Mouse (Mus musculus): ENCODE measurements at regions not wholly inside any gene's neighbourhood (a gene's known extent, or its start where the extent isn't known, plus 50 kb on each side); places are given as distances from the start of the nearest gene placed in this dataset.
"Not testable (repeated sequence)": the region's sequence is repeated elsewhere in the genome, so short reads cannot be mapped to it uniquely, and the experiment has no call there.

DNA sequence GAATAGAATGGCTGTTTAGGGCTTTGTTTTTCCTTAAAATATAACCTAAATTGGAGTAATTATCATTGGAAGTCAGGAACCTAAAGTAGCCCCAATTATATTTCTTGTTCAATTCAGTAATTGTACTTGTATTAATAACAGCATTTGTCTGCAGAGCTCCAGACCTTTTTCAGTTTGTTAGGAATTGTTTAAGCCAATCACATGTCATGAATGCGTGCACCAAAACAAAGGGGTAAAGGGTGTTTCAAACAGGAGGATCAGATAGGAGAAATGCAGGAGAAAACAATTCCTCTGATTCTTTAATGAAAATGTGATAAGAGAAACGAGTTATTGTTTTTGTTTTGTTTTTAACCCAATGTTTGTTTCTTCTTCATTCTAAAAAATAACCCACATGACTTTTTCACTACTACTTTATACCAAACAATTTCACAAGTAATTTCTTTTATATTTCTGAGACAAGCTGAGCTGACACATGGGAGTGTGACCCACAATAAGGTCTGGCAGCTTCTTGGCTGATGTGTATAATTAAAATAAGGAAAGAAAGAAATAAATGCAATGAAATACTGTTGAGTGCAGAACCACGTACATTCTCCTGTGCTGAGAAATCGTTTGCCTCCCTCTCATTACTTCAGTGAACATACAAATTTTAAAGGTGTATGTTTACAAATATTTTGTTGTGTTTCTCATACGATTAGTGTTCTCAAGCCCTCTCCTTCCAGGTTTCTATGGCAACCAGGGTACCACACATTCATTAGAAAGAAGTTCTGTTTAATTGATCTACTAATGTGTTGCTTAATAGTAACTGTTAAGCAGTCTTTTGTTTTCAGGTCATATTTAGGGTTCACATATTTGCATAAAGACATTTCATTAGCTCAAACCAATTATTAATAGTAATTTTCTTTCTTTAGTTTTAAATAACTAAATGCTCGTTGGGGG lies 397.7 kb downstream of the Isl1 start:
- no peak for DNase-seq

DNA sequence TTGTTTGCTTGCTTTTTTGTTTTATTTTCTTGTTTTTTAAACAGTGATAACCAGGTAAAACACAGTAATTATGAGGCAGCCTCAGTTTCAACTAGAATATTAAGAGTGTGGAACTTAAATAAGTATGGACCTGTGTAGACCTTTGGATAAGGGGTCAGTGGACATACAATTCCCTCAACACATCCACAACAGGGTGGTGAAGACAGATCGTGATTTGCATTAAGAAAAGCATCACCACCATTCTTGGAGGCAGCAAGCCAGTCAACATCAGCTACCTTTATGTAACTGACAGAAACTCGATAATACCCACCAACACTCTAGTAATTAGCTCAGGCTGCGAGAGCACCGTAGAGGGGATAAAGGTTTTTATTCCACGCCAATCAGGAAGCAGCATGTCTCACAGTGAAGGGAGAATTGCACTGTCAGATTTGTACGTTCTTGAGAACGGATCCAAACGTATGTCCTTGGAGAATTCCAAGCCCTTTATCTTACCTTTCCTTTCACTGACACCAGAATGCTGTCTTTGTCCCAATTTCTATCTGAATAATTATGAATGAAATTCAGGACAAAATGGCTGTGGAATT lies 398.5 kb downstream of the Isl1 start:
- DNase-seq = no peak

- DNase-seq = no peak
Measured at GRCm38 (mm10) chr13:115880616-115881015, 428.9 kb downstream of the Isl1 start.

- no peak for DNase-seq
Measured at GRCm38 (mm10) chr13:115860480-115860879, 449.0 kb downstream of the Isl1 start.

DNA sequence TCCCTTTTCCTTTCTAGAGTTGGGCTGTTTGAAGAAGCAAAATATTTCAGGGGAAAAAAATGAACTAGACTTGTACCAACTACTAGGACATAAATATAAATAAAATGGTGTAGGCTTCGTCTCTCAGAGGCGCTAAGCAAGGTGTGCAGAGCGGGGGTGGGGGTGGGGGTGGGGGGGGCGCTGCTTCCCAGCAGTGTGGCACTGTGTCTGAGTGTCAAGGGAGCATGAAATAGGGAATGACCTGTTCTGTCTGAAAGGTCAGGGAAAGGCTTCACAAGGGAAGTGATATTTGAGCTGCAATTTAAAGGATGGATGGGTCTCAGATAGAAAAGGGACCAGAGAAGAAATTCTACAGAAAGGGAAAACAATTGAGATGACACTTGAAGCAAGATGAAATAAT lies 452.9 kb downstream of the Isl1 start:
- no peak for DNase-seq

- no peak for DNase-seq
Measured at GRCm38 (mm10) chr13:115852689-115853356, 456.7 kb downstream of the Isl1 start.

DNA sequence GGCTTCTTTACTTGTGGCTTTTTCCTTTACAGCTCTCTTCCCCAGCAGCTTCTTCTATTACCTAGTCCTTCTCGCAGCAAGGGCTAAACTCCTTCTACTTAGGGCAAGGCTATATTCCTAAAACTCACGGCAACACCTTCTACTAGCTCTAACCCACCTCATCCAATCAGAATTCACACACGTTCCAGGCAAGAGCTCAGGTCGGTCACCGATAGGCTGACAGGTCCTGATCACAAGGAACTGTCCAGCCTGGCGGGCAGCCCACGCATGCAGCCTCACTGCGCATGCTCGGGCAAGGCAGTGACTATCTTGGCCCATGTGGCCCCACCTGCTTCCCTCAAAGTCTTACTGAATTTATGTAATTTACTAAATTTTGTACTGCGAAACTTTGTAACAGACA lies 466.4 kb downstream of the Isl1 start:
- DNase-seq = peak in 1 of 2 experiments; percentile 1

- no peak for DNase-seq
Measured at GRCm38 (mm10) chr13:115836203-115836768, 473.2 kb downstream of the Isl1 start.

DNA sequence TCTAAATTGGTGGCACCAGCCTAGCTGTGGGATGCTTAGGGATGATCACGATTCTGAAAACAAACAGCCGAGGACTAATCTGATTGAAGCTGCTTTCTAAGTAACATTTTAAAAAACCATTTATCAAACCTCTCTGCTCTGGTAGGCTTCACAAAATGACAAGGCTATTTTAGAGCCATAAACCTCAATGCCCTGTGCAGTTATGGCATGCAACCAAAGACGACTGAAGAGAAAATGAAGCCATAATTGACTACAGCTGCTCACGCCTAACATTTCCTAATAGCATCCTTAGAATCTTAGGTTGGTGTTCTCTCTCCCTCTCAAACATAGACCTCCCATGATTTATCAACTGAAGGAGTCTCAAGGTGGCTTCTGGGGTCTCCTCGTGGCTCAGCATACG lies 484.3 kb downstream of the Isl1 start:
- peak in 1 of 2 experiments; percentile 2 for DNase-seq

- no peak for DNase-seq
Measured at GRCm38 (mm10) chr13:115822527-115822926, 487.0 kb downstream of the Isl1 start.

DNA sequence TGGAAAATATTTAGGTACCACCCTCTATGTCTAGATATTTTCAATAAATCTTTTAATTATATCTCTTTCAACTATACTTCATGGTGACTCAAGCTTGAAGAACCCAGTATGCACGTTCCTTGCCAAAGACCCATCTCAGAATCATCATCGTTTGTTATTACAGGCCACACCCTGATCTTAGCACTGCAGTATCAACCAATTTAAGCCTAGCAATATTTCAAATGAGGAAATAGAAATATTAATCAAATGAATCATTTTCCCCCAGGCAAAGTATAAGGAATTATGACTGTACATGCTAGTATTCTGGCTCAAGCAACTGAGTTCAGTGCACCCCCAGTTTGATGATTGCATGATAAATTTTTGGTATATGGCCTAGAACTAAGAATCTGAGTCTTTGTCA lies 495.3 kb downstream of the Isl1 start:
- no peak for DNase-seq

- no peak for DNase-seq
Measured at GRCm38 (mm10) chr13:115799294-115799693, 510.2 kb downstream of the Isl1 start.

DNA sequence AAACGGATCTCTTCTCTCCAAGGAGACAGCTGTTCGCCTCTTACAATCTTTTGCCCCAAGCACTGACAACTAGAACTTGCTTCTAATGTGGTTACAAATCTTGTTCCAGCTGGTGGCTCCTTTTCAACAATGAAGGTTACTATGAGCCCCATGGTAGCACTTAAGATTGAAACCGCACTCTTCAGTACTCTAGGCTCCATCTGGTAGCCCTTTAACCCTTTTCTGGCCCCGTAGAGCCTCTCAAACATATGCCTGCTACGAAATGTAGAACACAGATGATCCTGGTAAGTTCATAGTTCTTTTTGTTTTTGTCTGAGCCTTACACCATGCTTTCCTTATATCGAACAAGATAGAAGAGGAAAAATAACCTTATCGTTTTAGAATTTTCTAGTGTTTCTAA lies 558.2 kb downstream of the Isl1 start:
- DNase-seq = no peak

DNA sequence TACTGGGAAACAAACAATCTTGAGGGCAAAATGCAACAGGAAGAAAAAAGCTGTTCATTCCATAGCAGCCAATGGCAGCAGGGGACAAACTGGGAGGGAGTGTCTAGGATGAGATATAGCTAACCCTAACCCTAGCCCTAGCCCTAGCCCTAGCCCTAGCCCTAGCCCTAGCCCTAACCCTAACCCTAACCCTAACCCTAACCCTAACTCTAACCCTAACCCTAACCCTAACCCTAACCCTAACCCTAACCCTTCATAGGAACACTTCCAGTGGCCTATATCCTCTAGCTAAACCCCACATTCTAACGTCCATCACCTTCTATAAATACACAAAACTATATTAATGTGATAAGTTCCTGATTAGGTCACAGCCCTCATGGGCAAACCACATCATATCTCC lies 567.4 kb downstream of the Isl1 start:
- not testable (repeated sequence) for DNase-seq

GRCm38 (mm10) chr13:115727986-115728385 lies 581.5 kb downstream of the Isl1 start:
- DNase-seq = no peak

DNA sequence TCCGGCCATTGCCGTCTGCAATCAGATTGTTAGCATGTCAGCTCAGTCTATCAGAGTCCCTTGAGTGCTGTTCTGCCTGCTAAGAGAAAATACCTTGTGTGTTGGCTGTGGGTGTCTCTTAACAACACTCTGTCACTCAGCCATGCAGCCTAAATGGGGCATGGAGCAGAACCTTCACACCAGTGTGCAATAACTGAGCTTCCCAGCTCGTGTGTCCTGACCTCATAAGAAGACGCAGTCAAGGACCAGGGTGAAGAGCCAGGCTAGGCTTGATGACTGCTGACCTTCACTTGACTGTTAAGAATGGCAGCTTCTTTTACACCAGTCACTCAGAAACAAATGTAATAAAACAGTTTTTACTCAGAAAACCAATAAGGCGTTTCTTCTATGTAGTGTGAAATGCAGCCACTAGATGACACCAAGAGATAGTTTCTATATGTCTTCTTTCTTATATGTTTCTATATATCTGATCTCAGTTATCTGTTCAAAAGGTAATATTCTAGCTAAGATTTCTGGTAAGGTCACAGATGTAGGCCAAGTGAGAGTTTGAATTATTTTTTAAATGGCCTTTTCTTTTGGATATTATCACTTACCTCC lies 584.0 kb downstream of the Isl1 start:
- no peak for DNase-seq

DNA sequence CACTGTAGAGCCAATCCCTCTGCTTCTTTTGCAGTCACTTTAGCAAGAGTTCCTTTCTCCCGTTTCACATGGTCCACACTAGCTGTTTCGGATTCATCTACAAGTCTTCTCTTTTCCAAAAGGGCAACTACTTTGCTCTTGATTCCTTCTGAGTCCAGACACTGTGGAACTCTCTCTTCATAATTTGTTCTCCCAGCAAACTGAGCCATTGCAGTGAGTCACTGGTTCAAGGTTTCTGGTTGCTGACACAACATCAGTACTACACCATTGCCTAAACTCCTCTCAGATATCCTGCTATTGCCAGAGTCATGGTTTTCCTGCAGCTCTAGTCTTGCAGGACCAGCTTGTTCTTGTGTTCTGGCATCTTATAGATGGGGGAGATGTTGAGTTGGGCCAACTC lies 590.2 kb downstream of the Isl1 start:
- no peak for DNase-seq

- no peak for DNase-seq
Measured at GRCm38 (mm10) chr13:115718859-115719258, 590.6 kb downstream of the Isl1 start.

DNA sequence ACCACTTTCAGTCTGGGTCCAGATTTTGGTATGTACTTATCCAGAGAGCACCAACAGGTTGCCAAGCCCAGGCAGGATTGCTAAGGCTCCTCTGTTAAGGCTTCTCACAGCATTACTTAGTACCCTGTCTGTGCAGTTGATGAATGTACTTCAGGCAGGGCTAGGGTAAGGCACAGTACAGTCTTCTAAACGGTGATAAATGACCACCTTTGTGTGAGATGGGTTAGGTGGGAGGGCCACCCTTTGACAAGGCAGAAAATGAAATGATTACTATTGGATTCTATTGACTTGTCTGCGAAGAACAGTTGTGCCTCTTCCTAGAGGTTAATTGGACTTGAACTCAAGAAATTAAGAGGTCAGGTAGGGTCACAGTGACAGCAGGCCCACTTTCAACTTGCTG lies 594.4 kb upstream of the Itga1 start:
- DNase-seq = no peak

GRCm38 (mm10) chr13:115687426-115687825 lies 585.7 kb upstream of the Itga1 start:
- DNase-seq = no peak

GRCm38 (mm10) chr13:115679591-115679990 lies 577.8 kb upstream of the Itga1 start:
- peak in 1 of 2 experiments; percentile 4 for DNase-seq

- no peak for DNase-seq
Measured at GRCm38 (mm10) chr13:115676836-115677235, 575.1 kb upstream of the Itga1 start.

GRCm38 (mm10) chr13:115673729-115674128 lies 572.0 kb upstream of the Itga1 start:
- no peak for DNase-seq

Measured in kidney, postnatal 4 days (tissue).